Mouse (Mus musculus): ENCODE measurements around the gene Htr7. TPM values are rescaled to one million over a fixed set of nuclear protein-coding genes. Genes with fewer than 3 reads are reported as not detected.

Gene Htr7
- polyA plus RNA-seq, 1 experiment from 2014 or later: 0.18 TPM

DNA sequence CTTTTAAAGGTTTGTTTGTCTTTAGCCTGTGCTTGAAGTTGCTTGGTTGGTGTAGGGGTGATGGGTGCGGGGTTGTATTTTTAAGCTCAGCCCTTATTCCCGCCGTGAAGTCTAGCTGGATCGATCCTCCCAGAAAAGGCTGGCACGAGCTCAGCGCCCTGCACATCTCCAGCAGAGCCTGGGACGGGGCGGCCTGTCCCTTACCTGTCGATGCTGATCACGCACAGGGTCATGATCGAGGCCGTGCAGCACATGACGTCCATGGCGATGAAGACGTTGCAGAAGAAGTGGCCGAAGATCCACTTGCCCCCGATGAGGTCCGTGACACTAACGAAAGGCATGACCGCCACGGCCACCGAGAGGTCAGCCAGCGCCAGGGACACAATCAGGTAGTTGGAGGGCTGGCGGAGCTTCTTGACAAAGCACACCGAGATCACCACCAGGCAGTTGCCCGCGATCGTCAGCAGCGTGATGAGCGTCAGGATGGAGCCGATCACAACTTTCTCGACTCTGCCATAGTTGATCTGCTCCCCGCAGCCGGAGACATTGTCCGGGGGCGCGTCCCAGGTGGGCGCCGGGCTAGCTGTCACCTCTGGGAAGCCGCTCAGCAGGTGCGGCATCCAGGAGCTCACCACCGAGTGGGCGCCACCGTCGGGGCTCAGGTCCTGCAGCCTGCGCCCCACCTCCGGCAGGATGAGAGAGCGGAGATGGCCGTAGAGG lies 645 bp downstream of the Htr7 start:
- H3K9ac ChIP-seq: peak overlapping the region; percentile 62; the same call in 1 of the 2 replicates
- no peak overlapping the region for H3K27ac ChIP-seq (ENCODE audit: poor library complexity, severe bottlenecking)
- peaks cover 55% of the 10 kb centered on the region for H3K27me3 ChIP-seq (replicated peaks)
- no peaks in the 10 kb centered on the region for H3K9me3 ChIP-seq (replicated peaks)
- H3K36me3 ChIP-seq: no peaks in the 10 kb centered on the region
- ATAC-seq (ENCODE audit: insufficient number of reproducible peaks, low FRiP score): peak; percentile 25; the same call in 1 of the 2 replicates
- 8% methylated on average over 49 of the region's 49 CpGs for WGBS
- peak overlapping the region; percentile 75 for H3K4me3 ChIP-seq
- H3K4me1 ChIP-seq (replicated peaks): peaks cover 6% of the 10 kb centered on the region; the same call in 1 of the 2 replicates
- H3K4me2 ChIP-seq: peak overlapping the region; percentile 97

DNA sequence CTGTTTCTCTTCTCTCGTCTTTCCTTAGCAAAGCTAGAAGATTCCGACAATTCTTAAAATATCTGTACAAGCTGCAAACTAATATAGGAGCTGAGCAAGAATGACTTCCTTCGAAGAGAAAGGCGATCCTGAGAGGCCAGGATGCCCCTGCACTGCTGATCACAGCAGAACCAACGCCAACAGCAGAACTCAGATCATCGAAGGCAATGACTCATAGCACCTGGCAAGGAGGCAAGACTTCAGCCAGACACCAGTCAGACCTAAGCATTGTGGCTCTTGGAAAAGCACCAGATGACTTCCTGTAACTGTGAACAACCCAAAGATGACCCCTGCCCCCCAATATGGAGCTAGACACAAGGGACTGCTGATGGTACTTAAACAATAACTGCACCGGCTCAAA lies 11.3 kb downstream of the Htr7 start:
- H3K27me3 ChIP-seq (replicated peaks): no peaks in the 10 kb centered on the region
- no peak for ATAC-seq (ENCODE audit: insufficient number of reproducible peaks, low FRiP score)
- no peaks in the 10 kb centered on the region for H3K36me3 ChIP-seq
- no peak overlapping the region for H3K4me3 ChIP-seq
- no peak overlapping the region for H3K27ac ChIP-seq (ENCODE audit: poor library complexity, severe bottlenecking)
- 71% methylated on average over 7 of the region's 7 CpGs for WGBS
- no peaks in the 10 kb centered on the region for H3K4me1 ChIP-seq (replicated peaks)
- no peak overlapping the region for H3K4me2 ChIP-seq
- H3K9ac ChIP-seq: no peak overlapping the region
- H3K9me3 ChIP-seq (replicated peaks): no peaks in the 10 kb centered on the region

DNA sequence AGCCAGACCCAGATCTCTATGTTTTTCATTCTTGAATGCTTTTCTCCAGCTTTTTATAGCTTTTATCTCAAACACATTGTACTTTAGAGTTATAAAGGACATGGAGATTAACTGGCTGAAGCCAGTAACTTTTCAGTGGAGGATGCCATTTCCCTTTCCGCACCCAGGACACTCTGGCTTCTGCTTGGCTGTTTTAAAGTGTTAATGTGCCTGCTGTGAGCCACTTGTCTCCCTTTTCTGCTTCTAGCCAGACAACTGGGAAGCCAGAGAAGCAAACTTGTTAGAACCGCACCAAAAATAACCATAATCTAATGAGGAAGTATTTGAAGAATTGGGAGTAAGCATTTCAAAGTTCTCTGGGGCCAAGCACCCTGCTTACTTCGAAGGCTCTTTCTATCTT lies 42.5 kb downstream of the Htr7 start:
- H3K9me3 ChIP-seq (replicated peaks): no peaks in the 10 kb centered on the region
- no peaks in the 10 kb centered on the region for H3K36me3 ChIP-seq
- no peak overlapping the region for H3K4me3 ChIP-seq
- no peak for ATAC-seq (ENCODE audit: insufficient number of reproducible peaks, low FRiP score)
- H3K4me1 ChIP-seq (replicated peaks): no peaks in the 10 kb centered on the region
- H3K27me3 ChIP-seq (replicated peaks): no peaks in the 10 kb centered on the region
- WGBS: 9% methylated on average over 3 of the region's 3 CpGs
- H3K9ac ChIP-seq: no peak overlapping the region
- no peak overlapping the region for H3K27ac ChIP-seq (ENCODE audit: poor library complexity, severe bottlenecking)
- no peak overlapping the region for H3K4me2 ChIP-seq

DNA sequence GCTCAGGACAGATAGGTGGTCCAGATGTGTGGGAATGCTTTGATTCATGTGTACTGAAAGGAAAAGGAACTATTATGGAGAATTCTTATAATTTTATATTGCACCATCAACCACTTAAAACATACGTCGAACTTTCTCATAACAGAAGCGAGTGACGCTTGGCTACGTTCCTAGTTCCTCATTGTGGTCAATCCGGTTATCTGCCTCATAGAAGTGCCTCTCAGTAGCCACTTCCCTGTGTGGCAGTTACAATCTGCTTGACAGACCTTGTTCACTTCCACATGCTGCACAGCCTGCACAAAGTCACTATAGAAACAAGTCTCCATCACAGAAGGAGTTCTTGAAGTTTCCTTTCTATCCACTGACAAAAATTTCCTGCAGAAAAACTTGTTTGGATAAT lies 51.0 kb downstream of the Htr7 start:
- WGBS: 56% methylated on average over 6 of the region's 6 CpGs

DNA sequence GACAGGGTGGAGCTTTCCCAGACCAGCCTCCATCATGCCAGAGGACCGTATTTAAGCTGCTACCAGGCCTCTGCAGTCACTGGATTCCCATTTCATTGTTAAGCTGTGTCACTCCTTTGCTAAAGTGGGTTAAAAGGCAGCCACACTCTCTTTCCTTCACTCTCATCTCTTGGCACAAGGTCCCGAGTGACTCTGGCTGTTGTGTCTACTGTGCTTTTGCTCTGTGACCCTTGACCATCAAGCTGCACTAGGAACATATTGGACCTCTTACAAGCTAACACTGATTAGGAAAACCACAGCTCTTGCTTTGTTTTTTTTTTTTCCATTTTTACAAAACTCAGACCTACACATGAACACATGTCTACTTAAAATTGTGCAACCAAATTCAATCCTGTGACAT lies 52.3 kb downstream of the Htr7 start:
- H3K9me3 ChIP-seq (replicated peaks): no peaks in the 10 kb centered on the region
- no peaks in the 10 kb centered on the region for H3K4me1 ChIP-seq (replicated peaks)
- no peak overlapping the region for H3K27ac ChIP-seq (ENCODE audit: poor library complexity, severe bottlenecking)
- H3K4me3 ChIP-seq: no peak overlapping the region
- no peak overlapping the region for H3K4me2 ChIP-seq
- no peaks in the 10 kb centered on the region for H3K36me3 ChIP-seq
- no peaks in the 10 kb centered on the region for H3K27me3 ChIP-seq (replicated peaks)
- no peak for ATAC-seq (ENCODE audit: insufficient number of reproducible peaks, low FRiP score)
- H3K9ac ChIP-seq: no peak overlapping the region
- 62% methylated on average over 2 of the region's 2 CpGs for WGBS

More for the DNA sequence above, 51.0 kb downstream of the Htr7 start:
- no peaks in the 10 kb centered on the region for H3K9me3 ChIP-seq (replicated peaks)
- H3K36me3 ChIP-seq: no peaks in the 10 kb centered on the region
- no peak overlapping the region for H3K9ac ChIP-seq
- H3K4me2 ChIP-seq: no peak overlapping the region
- H3K4me3 ChIP-seq: no peak overlapping the region
- H3K27me3 ChIP-seq (replicated peaks): no peaks in the 10 kb centered on the region
- no peak for ATAC-seq (ENCODE audit: insufficient number of reproducible peaks, low FRiP score)
- no peak overlapping the region for H3K27ac ChIP-seq (ENCODE audit: poor library complexity, severe bottlenecking)
- no peaks in the 10 kb centered on the region for H3K4me1 ChIP-seq (replicated peaks)

DNA sequence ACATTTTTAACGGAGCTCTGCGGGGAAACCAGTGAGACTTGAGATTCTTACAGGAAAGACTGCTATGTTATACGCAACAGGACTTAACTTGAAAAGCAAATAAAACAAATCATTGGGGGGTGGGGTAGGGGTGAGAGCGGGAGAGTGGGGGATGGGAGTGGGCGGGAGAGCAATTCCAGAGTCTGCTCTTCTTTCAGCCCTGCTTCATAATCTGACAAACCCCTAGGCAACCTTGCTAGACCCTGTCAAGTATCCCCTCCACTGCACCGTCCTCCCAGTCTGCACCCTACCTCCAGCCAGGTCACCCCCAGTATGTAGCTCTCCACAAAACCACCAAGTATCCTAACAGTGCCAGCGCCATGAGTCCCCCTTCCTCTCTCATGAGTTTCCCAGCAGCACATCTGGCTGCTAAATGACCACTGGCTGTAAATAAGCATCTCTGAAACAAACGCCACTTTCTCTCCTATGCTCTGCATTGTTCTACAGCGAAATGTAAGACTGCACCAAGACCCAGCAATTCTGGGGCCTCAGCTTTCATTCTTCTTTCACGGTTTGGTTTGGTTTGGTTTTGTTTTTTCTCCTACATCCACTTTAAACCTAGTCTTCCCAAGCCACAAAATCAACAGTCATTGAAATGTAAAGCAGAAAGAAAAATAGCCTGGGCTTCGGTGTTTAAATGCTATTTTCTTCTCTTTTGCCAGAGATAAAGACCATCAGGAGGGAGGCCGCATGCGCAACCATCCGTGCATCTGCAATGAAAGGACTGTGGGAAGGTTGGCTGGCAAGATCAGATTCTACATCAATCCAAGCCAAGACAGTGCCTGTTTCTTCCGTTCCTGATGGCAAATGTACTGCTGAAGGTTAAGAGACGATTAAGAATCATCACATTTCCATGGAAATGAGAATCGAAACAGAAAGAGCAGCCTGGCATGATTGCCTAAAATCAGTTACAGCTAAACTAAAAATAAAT lies 54.5 kb downstream of the Htr7 start:
- Histone ChIP-seq H3K27ac (ENCODE audit: poor library complexity, severe bottlenecking) (no peak overlapping the region), H3K27me3 (replicated peaks) (no peaks in the 10 kb centered on the region), H3K9ac (no peak overlapping the region), H3K4me2 (no peak overlapping the region), H3K36me3 (no peaks in the 10 kb centered on the region), H3K4me3 (no peak overlapping the region), H3K4me1 (replicated peaks) (no peaks in the 10 kb centered on the region), H3K9me3 (replicated peaks) (peaks cover 6% of the 10 kb centered on the region; the same call in 1 of the 2 replicates)
- 57% methylated on average over 17 of the region's 17 CpGs for WGBS
- no peak for ATAC-seq (ENCODE audit: insufficient number of reproducible peaks, low FRiP score)

DNA sequence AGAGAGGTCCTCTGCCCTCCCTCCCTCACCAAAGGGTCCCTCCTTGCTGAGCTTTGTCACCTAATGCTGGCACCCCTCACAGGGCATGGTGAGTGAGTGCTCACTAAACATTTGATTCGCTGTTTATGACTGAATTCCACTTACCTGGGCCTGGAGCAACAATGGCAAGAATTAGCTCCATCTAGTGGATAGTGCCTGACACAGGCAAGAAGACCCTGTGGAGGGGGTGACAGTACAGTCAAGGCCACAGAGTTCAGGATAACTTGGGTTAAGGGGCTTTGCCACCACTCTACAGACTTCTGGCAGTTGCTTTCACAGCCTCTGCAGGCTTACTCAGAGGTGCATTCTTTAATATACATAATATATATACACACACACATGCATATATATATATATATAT lies 55.8 kb downstream of the Htr7 start:
- Histone ChIP-seq H3K27ac (ENCODE audit: poor library complexity, severe bottlenecking) (no peak overlapping the region), H3K27me3 (replicated peaks) (no peaks in the 10 kb centered on the region), H3K4me2 (no peak overlapping the region), H3K36me3 (no peaks in the 10 kb centered on the region), H3K9ac (no peak overlapping the region), H3K9me3 (replicated peaks) (peaks cover 6% of the 10 kb centered on the region; the same call in 1 of the 2 replicates), H3K4me3 (no peak overlapping the region), H3K4me1 (replicated peaks) (no peaks in the 10 kb centered on the region)
- WGBS: 37% methylated on average over 1 of the region's 1 CpGs
- ATAC-seq (ENCODE audit: insufficient number of reproducible peaks, low FRiP score): no peak

DNA sequence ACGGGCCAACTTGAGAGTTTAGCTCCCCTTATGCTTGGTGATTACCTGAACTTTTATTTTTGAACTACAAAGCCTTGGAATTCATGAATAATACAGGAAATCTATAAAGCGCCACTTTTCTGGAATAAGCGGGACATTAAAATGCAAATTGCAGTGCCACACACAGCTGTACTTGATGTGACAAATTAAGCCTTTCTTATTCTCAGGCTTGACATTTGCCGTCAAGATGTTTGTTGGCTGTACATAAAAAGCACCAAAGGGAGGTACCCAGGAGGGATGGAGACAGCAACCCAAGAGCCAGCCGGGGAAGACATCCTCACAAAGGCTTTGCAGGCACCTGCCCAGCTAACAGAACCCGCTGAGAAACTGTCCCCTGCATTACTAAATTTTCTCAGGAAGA lies 56.4 kb downstream of the Htr7 start:
- 77% methylated on average over 6 of the region's 6 CpGs for WGBS
- no peak overlapping the region for H3K27ac ChIP-seq (ENCODE audit: poor library complexity, severe bottlenecking)
- H3K4me2 ChIP-seq: no peak overlapping the region
- ATAC-seq (ENCODE audit: insufficient number of reproducible peaks, low FRiP score): no peak
- no peak overlapping the region for H3K9ac ChIP-seq
- no peak overlapping the region for H3K4me3 ChIP-seq
- H3K9me3 ChIP-seq (replicated peaks): peaks cover 6% of the 10 kb centered on the region; the same call in 1 of the 2 replicates
- H3K4me1 ChIP-seq (replicated peaks): no peaks in the 10 kb centered on the region
- no peaks in the 10 kb centered on the region for H3K36me3 ChIP-seq
- no peaks in the 10 kb centered on the region for H3K27me3 ChIP-seq (replicated peaks)

DNA sequence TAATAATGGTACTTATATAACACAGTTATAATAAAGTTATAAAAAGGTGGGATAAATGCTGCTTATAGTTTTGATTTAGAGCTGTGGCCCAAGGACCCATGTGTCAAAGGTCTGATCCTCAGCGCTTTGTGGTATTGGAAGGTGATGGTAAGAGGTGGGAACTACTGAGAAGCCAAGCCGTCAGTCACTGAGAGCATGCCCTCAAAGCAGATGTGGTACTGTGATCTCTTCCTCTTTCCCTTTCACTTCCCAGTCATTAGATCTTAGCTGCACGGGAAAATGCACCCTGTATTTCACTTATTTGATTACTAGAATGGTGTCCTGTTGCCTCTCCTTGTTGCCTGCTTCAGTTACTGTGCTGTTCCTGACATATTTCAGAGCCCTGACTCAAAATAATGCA lies 59.9 kb downstream of the Htr7 start:
- no peak overlapping the region for H3K9ac ChIP-seq
- no peaks in the 10 kb centered on the region for H3K27me3 ChIP-seq (replicated peaks)
- H3K9me3 ChIP-seq (replicated peaks): peaks cover 6% of the 10 kb centered on the region; the same call in 1 of the 2 replicates
- no peak overlapping the region for H3K4me3 ChIP-seq
- ATAC-seq (ENCODE audit: insufficient number of reproducible peaks, low FRiP score): no peak
- H3K27ac ChIP-seq (ENCODE audit: poor library complexity, severe bottlenecking): no peak overlapping the region
- no peaks in the 10 kb centered on the region for H3K4me1 ChIP-seq (replicated peaks)
- 58% methylated on average over 3 of the region's 3 CpGs for WGBS
- no peaks in the 10 kb centered on the region for H3K36me3 ChIP-seq
- no peak overlapping the region for H3K4me2 ChIP-seq

DNA sequence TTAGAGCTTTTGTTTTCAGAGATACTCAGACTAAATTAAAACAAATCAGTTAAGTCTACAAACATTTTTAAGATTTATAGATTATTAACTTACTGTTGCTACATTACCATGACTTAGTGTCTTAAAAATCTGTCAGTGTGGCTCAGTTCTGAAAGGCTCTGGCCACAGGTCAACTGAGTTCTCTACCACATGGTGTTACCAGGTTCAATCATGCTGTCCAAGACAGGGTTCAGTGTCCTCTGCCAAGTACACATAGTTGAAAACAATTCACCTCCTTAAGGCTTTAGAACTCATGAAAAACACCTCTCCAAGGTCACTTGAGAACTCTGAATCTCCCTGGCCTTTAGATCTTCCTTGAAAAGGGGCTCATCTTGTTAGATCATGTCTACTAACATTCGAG lies 69.8 kb downstream of the Htr7 start:
- no peak for ATAC-seq (ENCODE audit: insufficient number of reproducible peaks, low FRiP score)
- no peak overlapping the region for H3K4me3 ChIP-seq
- H3K27ac ChIP-seq (ENCODE audit: poor library complexity, severe bottlenecking): no peak overlapping the region
- no peaks in the 10 kb centered on the region for H3K9me3 ChIP-seq (replicated peaks)
- no peaks in the 10 kb centered on the region for H3K36me3 ChIP-seq
- no peak overlapping the region for H3K4me2 ChIP-seq
- H3K4me1 ChIP-seq (replicated peaks): no peaks in the 10 kb centered on the region
- no peak overlapping the region for H3K9ac ChIP-seq
- WGBS: 72% methylated on average over 1 of the region's 1 CpGs
- H3K27me3 ChIP-seq (replicated peaks): no peaks in the 10 kb centered on the region

DNA sequence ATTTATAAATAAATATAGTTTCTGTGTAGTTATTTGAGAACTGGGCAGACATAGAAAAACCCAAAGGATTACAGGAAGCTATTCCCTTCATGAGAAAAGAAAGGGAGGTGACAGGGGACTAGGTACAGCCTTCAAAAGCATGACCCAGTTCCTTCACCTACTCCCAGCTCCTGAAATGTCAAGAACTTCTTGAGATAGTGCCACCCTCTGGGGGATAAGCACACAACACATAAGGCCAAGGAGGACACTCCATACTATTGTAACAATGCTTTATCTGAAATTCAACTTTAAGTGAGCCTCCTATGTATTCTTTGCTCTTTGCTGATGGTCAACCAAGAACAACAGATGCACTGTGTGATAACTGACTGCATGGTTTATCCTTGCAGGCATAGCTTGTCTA lies 82.6 kb downstream of the Htr7 start:
- Histone ChIP-seq H3K4me3 (no peak overlapping the region), H3K27me3 (replicated peaks) (no peaks in the 10 kb centered on the region), H3K4me2 (no peak overlapping the region), H3K36me3 (no peaks in the 10 kb centered on the region), H3K4me1 (replicated peaks) (no peaks in the 10 kb centered on the region), H3K9ac (no peak overlapping the region), H3K9me3 (replicated peaks) (no peaks in the 10 kb centered on the region), H3K27ac (ENCODE audit: poor library complexity, severe bottlenecking) (no peak overlapping the region)
- ATAC-seq (ENCODE audit: insufficient number of reproducible peaks, low FRiP score): no peak
